In genomic region chr9:47529602-47530450, GRCm38 (mm10) we compare ENCODE assay signal across 9 mouse cellular contexts. TPM values are rescaled to one million over a fixed set of nuclear protein-coding genes. Genes with fewer than 3 reads are reported as not detected.
A peak's percentile ranks its signal among the peaks of the same experiment; 100 is the strongest.
DNase-seq lines count a peak whose midpoint lies in the region; ATAC-seq lines count a peak whose summit lies in the region.
"Had no signal": no experiment of that assay in that cellular context is flagged by ENCODE, and none has a peak within 500 bp of the region (broad histone marks: within the 10 kb centered on the region; RNA-seq: fewer than 3 reads in every experiment).

Gene Cadm1 (plus strand): TSS chr9:47530173.

- peak; percentile 45 for ATAC-seq in CD4-positive, CD25-positive, alpha-beta regulatory T cell, adult 4 months
- peak; percentile 95 for ATAC-seq in forebrain, embryonic 13.5 days
- ATAC-seq in heart, embryonic 16.5 days (replicated peaks; ENCODE audit: extremely low read depth, insufficient read depth, low FRiP score): peak; percentile 98
- peak; percentile 98 for ATAC-seq in liver, embryonic 11.5 days (replicated peaks; ENCODE audit: low FRiP score)
- peak; percentile 63 for ATAC-seq in monocyte, adult 5-6 weeks (replicated peaks; ENCODE audit: insufficient number of reproducible peaks, low FRiP score, low TSS enrichment, poor library complexity, severe bottlenecking)

- no peaks in the 10 kb centered on the region for H3K9me3 ChIP-seq in forebrain, embryonic 13.5 days (replicated peaks)
- no peaks in the 10 kb centered on the region for H3K9me3 ChIP-seq in heart, embryonic 16.5 days (replicated peaks; ENCODE audit: control insufficient read depth, low read length)
- no peaks in the 10 kb centered on the region for H3K9me3 ChIP-seq in liver, embryonic 11.5 days (ENCODE audit: control insufficient read depth, low read length)

- H3K4me1 ChIP-seq in forebrain, embryonic 13.5 days: peaks cover 35% of the 10 kb centered on the region
- peaks cover 7% of the 10 kb centered on the region for H3K4me1 ChIP-seq in heart, embryonic 16.5 days (ENCODE audit: control insufficient read depth, insufficient read depth, low read length)
- H3K4me1 ChIP-seq in liver, embryonic 11.5 days (replicated peaks; ENCODE audit: control insufficient read depth, insufficient read depth, low read length): peaks cover 8% of the 10 kb centered on the region

- H3K9ac ChIP-seq in forebrain, embryonic 13.5 days: peak within 1 kb of the TSS; percentile 97
- H3K9ac ChIP-seq in heart, embryonic 16.5 days (ENCODE audit: low read length): peak within 1 kb of the TSS; percentile 81
- H3K9ac ChIP-seq in liver, embryonic 11.5 days (ENCODE audit: low read depth, low read length): peak within 1 kb of the TSS; percentile 59

- H3K4me2 ChIP-seq in forebrain, embryonic 13.5 days: peak within 1 kb of the TSS; percentile 97
- peak within 1 kb of the TSS; percentile 97 for H3K4me2 ChIP-seq in heart, embryonic 16.5 days (ENCODE audit: low read depth, low read length)
- H3K4me2 ChIP-seq in liver, embryonic 11.5 days: peak within 1 kb of the TSS; percentile 94

- H3K4me3 ChIP-seq in forebrain, embryonic 13.5 days: peak within 1 kb of the TSS; percentile 89
- H3K4me3 ChIP-seq in heart, embryonic 16.5 days (ENCODE audit: low read length): peak within 1 kb of the TSS; percentile 61
- peak within 1 kb of the TSS; percentile 66 for H3K4me3 ChIP-seq in liver, embryonic 11.5 days (ENCODE audit: low read depth, low read length)

- peak; percentile 98 for DNase-seq in cerebellum, adult 11 months
- peak; percentile 98 for DNase-seq in kidney, postnatal 14 days
- DNase-seq in liver, embryonic 11.5 days (ENCODE audit: low spot score): peak; percentile 92
- peak; percentile 66 to 71 for DNase-seq in spleen, postnatal 36 days (ENCODE audit: low spot score in 2 of 2)

- no peaks in the 10 kb centered on the region for H3K36me3 ChIP-seq in forebrain, embryonic 13.5 days (ENCODE audit: poor library complexity, severe bottlenecking)
- H3K36me3 ChIP-seq in heart, embryonic 16.5 days (ENCODE audit: control insufficient read depth, insufficient read depth): no peaks in the 10 kb centered on the region
- H3K36me3 ChIP-seq in liver, embryonic 11.5 days (ENCODE audit: control insufficient read depth, insufficient read depth, low read length): no peaks in the 10 kb centered on the region
- H3K36me3 ChIP-seq: G1E had no signal

- under 1% methylated on average over 62 of the region's 72 CpGs for WGBS in forebrain, embryonic 13.5 days
- under 1% methylated on average over 68 of the region's 72 CpGs for WGBS in heart, embryonic 16.5 days
- WGBS in liver, embryonic 11.5 days: under 1% methylated on average over 67 of the region's 72 CpGs

- H3K27ac ChIP-seq in forebrain, embryonic 13.5 days: peak within 1 kb of the TSS; percentile 91
- H3K27ac ChIP-seq in heart, embryonic 16.5 days (ENCODE audit: low read length): peak within 1 kb of the TSS; percentile 25
- peak within 1 kb of the TSS; percentile 8; the same call in 1 of the 2 replicates for H3K27ac ChIP-seq in liver, embryonic 11.5 days (ENCODE audit: low read depth, low read length)

- no peaks in the 10 kb centered on the region for H3K27me3 ChIP-seq in forebrain, embryonic 13.5 days
- peaks cover 29% of the 10 kb centered on the region for H3K27me3 ChIP-seq in heart, embryonic 16.5 days (ENCODE audit: control insufficient read depth, insufficient read depth, low read length)
- H3K27me3 ChIP-seq in liver, embryonic 11.5 days (replicated peaks; ENCODE audit: control insufficient read depth, insufficient read depth, low read length): peaks cover 41% of the 10 kb centered on the region

RNA-seq across cellular contexts. Expression of gene Cadm1, which starts in this region (rescaled TPM):
- polyA plus RNA-seq in CD4-positive, CD25-positive, alpha-beta regulatory T cell, adult 4 months (2017; shearing (Covaris generic)): under 1 TPM; 0.34 to 0.50 TPM
- 140 TPM in 2 replicates for polyA plus RNA-seq in forebrain, embryonic 13.5 days (2015; fragmentation: Nextera tagmentation; extraction: Ambion mirVana)
- 12.7 and 17.5 TPM in 2 replicates for polyA plus RNA-seq in heart, embryonic 16.5 days (2015; fragmentation: Nextera tagmentation; extraction: Ambion mirVana)
- 27.6 and 28.1 TPM in 2 replicates for polyA plus RNA-seq in liver, embryonic 11.5 days (2014; fragmentation: Nextera tagmentation; extraction: Ambion mirVana)
- total RNA-seq in monocyte, adult 5-6 weeks (2017): 0.10 to 1.3 TPM in 2 of 3 replicates, not detected in the other
- polyA plus RNA-seq: G1E had no signal

Comparison
In these comparisons a context has a peak if more than half of its experiments do, and no peak if none do; other contexts are left out.
1. Peak in every context shown above with its lines: DNase-seq, ATAC-seq, H3K4me3 ChIP-seq and H3K27ac ChIP-seq.
2. Peak in ATAC-seq in CD4-positive, CD25-positive, alpha-beta regulatory T cell, adult 4 months; RNA of the gene not detected or under 1 TPM.
3. ATAC-seq: peak in every context shown above with its lines; median percentile 98 in heart, embryonic 16.5 days; 98 in liver, embryonic 11.5 days; 95 in forebrain, embryonic 13.5 days; 63 in monocyte, adult 5-6 weeks; 45 in CD4-positive, CD25-positive, alpha-beta regulatory T cell, adult 4 months.
4. H3K27ac ChIP-seq: peak in every context shown above with its lines; median percentile 91 in forebrain, embryonic 13.5 days; 25 in heart, embryonic 16.5 days; 8 in liver, embryonic 11.5 days.